Mouse (Mus musculus) lung, adult 2 months (tissue): ENCODE data around the gene Ccser2.

Experiments used
- CTCF ChIP-seq: fragments of 200-500 bp; IDR thresholded peaks from 2 replicates; pipeline ENCODE4 v1.5.1; 2011; ENCODE audit warnings: mild to moderate bottlenecking, low read length, control low read depth; ENCODE audit not compliant: insufficient read depth
- POLR2A ChIP-seq: fragments of 200-500 bp; IDR thresholded peaks from 2 replicates; pipeline ENCODE4 v1.6.1; 2011; ENCODE audit warnings: low read depth, mild to moderate bottlenecking, control low read depth, low read length, borderline replicate concordance; ENCODE audit errors: extremely low read depth

DNA sequence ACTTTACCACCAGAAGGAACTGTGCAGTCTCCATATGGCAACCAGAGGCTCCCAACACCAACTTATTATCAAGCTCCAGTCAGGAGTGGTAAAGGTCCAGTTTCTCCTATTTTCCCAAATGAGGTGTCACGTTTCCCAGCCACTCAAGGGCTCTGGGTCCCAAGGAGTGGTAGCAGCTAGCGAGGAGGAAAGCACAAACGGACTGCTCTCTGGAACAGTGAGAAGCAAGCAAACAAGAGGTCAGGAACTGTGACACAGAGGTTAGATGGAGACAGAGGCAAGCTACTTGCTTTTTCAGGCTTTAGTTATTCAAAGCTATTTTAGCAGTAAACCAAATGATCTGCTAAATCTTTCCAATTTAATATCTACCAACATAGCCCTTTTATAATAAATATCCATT is 3.2 kb downstream of the Ccser2 start:
- no peak for TF ChIP-seq POLR2A
- no peak for TF ChIP-seq CTCF
